Mouse (Mus musculus): Measurements from ENCODE around the gene Creb3l1. TPM values are rescaled to one million over a fixed set of nuclear protein-coding genes. Genes with fewer than 3 reads are reported as not detected.

The Creb3l1 gene
- total RNA-seq, 2 experiments from 2014 or later = 3.9 to 6.0 TPM

DNA sequence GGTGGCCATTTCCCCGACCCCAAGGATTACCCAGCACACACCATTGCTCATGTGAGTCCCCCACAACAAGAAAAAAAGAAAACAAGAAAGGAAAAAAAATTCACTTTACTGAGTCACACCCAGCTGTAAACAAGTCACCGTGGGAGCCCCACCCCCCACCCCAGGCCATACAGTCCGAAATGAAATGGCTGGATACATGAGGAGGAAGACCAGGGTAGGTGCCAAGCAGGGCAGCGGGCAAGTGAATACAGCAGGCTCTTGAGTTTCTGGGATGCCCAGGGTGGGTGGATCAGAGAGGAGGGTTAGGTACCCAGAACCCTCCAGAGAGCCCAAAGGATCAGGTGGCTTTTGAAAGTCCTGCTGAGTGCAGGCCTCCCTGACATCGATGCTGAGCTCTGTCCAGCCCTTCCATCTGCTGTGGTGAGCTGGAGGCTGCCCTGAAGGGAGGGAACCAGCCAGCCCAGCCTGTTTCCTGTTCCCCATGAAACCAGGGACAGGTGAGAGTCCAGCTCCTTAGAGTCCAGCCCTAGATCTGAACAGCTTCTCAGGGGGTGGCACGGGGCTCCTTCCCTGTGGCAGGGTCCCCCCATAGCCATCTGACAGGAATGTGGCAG is 91.5 kb downstream of the Creb3l1 start:
- DNase-seq (ENCODE audit: low spot score in 2 of 2) = no peak

More for the DNA sequence above, 91.5 kb downstream of the Creb3l1 start:
- intact Hi-C loops (cut with DNase I) = loop anchor here (5.0 kb wide), 1 partner anchor 39 kb away; no protein-coding TSS in a partner anchor

Small RNA genes within 50 kb of the gene (microRNA-seq; reads per million reads assigned to microRNA genes)
- 0 to 0.53 reads per million in 2 experiments for gene Mir6999

Other genes starting within 250 kb of the Creb3l1 start
- gene Chrm4, start 97.3 kb downstream of the Creb3l1 start, total RNA-seq (2021) = 10 to 100 TPM; 37.3 to 42.0 TPM
- 10 to 100 TPM; 24.9 to 26.3 TPM for gene Mdk, start 92.2 kb downstream of the Creb3l1 start, total RNA-seq (2021)
- not detected for gene Gm9821, start 78.8 kb downstream of the Creb3l1 start, total RNA-seq (2021)
- 100 to 1,000 TPM; 342 to 377 TPM for gene Dgkz, start 48.6 kb downstream of the Creb3l1 start, total RNA-seq (2021)
- gene Phf21a, start 68.6 kb upstream of the Creb3l1 start, total RNA-seq (2021) = 10 to 100 TPM; 64.5 to 73.9 TPM

Data from left cerebral cortex, postnatal 14 days (tissue).